Mouse (Mus musculus): ENCODE results near the gene Nr6a1.

The Nr6a1 gene

DNA sequence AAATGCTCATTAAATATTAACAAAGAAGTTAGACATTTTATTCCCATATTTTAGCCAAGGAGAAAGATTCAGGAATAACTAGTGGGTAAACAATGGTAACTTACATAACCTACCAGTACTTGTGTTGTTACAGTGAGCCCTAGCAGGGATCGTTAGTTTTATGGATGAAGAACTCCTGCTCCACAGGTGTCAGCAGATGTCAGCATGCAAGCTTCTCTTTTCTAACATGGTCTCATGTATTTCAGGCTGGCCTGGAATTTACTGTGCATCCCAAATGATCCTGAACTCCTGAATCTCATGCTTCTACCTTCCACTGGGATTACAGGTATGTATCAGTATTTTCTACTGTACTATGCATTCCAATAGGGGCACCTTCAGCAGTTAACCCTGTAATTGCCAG is 54.8 kb downstream of the Nr6a1 start:
- no peak for DNase-seq (ENCODE audit: low spot score)

DNA sequence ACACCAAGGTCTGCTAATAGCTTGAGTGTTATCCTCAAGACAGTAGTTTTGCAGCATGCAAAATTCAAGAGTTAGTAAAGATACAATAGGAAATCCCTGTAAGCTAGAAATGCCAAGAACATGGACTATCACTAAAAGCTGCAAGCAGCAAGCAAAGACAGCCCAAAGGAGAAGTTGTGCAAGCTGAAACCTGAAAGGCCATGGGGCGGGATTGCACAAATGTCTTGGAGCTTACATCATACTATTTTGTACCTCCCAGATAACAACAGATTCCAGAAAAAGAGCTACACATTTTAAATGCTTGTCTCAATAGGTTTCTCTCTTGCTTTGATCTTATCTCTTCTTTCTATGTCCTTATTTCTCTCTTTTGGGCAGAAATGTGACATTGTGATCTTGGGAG is 60.8 kb downstream of the Nr6a1 start:
- DNase-seq (ENCODE audit: low spot score) = no peak

DNA sequence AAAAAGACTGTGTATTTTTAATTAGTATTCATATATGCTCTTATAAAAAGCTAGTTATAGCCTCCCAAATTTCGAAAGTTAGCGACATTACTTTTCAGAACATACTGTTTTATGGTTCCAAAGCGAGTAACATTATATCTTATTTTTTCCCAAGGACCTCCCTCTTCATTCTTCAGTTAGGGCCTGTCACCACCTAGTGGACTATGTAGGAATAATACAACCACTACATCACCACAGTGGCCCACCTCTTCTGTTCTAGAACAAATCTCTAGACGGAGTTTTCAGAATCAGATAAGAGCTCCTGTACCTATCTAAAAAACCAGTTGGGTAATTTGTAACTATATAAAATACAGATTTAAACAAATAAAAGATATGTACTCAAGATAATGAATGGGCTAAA is 63.5 kb downstream of the Nr6a1 start:
- DNase-seq (ENCODE audit: low spot score) = peak; percentile 66

DNA sequence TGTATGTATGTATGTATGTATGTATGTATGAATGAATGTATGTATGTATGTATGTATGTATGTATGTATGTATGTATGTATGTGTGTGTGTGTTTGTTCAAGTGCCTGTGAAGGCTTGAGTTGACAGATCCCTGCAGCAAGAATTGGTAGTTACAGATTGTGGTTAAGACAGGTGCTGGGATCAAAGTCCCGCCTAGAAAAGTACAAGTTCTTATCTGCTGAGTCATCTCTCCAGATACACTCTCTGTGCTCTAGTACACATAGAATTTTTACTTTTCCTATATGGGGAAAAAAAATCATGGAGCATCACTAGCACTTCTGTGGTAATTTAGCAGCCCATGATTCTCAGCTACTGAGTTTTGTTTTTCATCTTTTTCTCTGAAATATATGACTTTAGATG is 75.7 kb downstream of the Nr6a1 start:
- DNase-seq (ENCODE audit: low spot score) = no peak

DNA sequence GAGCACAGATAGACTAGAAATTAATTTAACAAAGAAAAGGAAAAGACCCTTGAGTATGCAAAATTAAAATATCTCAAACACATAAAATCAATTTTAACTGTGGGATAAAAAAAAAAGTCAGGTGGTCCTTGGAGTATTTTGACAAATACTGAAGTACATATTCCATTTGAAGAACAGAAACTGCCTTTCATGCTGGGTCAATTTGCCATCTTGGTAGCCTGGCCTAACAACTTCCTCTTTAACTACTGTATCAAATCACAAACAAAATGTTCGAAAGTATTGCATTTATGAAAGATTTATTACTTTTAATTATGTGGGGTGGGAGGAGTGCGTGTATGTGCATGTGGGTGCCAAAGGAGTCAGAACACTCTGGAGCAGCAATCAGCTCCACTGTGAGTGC is 81.2 kb downstream of the Nr6a1 start:
- no peak for DNase-seq (ENCODE audit: low spot score)

DNA sequence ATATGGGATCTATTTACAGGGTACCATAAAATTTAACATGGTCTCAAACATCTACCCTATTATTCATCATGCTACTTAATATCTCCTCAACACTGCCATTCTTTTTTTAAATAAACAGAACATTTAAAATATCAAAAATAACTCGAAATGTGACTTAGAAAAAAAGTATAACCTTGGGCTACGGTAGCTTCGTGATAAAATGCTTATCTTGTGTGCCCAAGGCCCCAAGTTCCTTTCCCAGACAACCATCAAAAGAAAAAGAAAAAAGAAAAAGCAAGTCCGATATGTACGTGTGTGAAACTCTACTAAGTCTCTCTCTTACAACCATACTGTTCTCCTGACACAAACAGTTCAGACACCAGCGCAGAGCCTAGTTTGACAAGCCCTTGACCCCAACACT is 92.0 kb downstream of the Nr6a1 start:
- DNase-seq (ENCODE audit: low spot score) = no peak

DNA sequence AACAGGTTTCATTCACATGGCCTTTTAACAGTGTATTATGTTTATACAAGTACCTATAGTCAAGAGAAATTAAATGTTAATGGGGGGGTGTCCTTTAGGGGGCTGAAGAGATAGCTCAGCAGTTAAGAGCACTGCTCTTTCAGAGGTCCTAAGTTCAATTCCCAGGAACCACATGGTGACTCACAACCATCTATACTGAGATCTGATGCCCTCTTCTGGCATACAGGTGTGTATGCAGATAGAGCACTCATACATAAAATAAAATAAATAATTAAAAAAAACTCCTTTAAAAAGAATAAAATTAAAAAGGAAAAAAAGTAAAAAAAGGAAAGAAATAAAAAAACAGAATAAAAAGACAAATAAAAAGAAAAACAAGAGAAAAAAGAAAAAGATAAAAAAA is 95.5 kb downstream of the Nr6a1 start:
- peak; percentile 21 for DNase-seq (ENCODE audit: low spot score)

DNA sequence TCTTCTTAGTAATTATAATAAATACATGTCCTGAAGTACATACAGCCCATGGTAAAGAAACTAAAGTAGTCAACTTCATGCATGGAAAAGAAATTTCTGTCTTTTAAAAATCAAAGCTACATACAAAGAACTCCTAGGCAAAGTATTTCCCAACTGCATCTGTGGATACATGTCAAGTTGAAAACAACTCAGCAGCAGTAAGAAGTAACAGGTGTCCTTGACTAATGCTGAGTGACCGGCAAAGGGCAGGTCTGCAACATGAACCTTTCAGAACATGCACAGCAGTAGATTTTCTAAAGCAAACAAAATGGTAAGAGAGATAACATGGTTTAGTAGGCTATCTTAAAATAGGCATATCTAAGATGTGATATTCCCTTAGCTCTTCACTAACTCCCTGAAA is 98.0 kb downstream of the Nr6a1 start:
- peak; percentile 14 for DNase-seq (ENCODE audit: low spot score)

DNA sequence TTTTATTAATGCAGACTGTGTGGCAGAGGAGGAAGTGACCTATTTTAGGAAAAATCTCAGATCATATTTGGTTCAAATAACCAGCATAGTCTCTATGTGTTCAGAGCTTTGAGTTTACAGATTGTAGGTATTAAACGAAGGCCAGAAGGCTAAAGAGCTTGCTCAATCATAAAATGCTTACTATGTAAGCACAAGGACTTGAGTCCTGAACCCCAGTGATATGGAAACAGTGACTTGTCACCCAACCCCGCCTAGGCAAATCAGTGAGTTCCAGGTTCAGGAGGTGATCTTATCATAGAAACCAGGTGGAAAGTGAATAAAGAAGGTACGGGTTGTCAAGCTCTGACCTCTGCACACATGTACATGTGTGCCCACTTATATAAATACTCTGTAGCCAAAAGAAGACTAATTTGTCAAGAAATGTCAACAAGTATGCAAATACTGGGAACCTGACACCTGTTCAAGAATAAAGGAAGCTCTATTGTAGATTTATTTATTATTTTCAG is 99.6 kb downstream of the Nr6a1 start:
- DNase-seq (ENCODE audit: low spot score) = no peak

DNA sequence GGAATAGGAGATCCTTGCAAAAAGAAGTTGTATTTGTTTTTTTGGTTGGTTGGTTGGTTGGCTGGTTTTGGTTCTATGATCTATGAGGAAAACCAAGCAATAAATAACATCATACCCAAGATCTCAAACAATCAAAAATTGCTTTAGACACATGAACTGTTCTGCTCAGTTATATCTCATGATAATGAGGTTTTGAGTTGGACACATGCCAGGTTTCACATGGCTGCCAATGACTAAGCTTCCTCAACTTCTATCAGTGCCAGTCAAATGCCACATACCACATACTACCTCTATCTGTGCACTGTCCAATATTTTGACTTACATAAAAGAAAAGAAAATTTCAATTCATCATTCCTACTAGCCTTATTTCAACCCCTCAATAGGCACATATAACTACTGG is 101.3 kb downstream of the Nr6a1 start:
- no peak for DNase-seq (ENCODE audit: low spot score)

DNA sequence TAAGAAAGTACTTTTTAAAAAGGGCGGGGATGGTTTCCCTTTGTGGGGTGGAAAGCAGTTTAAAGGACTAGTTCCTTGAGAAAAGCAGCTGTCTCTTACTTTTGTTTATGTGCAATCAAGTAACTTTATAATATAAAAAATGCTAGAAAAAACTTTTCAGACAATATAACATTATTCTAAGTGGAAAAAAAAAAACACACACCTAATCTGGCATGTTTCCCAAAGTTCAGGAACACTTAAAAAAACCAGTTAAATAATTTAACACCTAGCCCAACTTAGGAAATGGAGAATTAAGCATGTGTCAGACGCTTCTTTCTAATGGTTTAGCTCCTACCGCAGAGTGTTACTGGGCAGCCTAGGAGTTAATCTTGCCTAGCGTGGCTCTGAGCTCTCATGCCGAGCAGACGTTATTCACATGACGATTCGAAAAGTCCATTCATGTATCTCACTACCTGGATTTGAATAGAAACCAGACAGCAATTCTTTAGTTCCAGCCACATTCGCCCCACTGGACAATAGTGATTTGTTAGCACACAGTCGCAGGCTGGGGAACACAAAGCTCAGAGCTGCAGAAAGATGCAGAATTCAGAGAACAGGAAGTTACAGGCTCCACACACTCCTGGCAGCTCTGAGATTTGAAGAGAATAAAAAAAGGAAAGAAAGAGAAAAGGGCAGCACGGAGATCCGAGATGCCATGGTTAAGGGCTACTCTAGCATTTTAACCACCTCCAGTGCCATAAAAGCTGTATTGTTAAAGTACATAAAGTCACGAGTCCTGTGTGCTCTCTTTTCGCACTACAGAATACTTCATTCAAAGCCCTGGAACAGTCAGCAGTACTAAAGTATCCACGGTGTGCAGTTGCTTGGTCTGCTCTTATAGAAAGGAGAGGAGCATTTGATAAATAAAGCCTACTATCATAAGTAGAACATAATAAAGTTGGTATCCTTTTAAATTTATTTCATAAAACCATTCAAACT is 102.4 kb downstream of the Nr6a1 start:
- DNase-seq (ENCODE audit: low spot score) = peak; percentile 84

DNA sequence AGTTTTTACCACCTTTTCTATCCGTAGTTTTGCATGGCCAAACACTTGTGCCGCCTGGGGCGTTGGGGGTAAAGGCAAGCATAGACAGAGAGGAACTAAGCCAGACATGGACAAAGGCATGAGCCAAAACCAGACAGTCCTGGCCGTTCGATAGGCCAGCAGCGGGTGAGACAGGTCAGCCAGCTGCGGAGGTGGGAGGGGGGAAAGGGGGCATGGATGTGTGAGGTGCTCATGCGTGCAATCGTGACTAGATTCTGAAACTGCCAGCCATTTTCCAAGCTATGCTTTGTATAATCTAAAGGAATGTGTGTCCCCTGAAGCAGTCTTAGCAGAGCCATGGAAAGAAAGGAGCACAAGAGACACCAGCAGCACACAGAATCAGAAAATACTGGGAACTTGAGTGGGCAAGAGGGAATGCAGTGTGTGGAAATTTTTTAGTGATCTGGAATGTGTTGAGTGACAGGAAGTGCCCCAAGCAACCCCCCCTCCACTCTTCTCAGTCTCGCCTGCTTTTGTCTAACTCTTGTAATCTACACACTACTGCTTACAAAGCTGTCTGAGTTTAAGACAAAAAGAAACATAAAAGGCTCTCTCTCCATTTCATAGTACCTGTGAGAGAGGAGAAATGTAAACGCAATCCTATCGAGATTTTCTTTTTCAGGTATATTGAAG is 103.4 kb downstream of the Nr6a1 start:
- DNase-seq (ENCODE audit: low spot score) = peak; percentile 93

DNA sequence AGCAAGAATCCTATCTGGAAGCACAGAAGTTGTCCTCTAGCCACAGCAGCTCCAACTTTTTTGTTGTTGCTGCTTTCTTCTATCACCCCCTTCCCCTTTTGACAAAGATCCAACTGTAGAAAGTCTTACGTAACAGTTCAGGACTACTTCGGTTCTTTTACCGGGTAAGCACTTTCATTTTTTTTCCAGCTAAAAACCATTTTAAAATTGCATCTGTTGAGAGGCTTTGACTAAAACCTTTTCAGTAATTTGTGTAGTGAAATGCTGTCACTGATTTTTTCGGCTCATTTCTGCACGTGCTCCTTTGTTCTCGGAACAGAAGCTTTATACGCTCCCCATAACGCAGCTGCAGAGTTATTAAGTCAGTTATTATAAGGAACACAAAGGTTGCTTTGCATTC is 104.1 kb downstream of the Nr6a1 start:
- peak; percentile 27 for DNase-seq (ENCODE audit: low spot score)

DNA sequence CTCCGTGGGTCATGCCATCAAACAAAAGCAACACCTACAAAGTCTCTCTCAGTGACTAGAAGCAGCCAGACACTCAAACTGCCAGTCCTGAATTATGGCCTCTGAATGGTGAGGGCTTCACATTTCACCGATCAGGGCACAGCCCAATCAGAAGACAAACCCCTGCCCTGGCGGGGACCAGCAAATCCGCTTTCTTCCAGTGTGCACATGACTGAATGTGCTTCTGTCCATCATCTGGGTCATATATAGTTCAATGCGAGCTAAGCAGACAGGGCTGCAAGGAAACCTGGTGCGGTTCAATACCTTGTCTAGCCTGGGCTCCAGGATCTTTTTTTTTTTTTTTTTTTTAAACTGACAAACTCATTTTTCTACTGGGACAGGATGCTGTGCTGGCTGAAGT is 104.5 kb downstream of the Nr6a1 start:
- DNase-seq (ENCODE audit: low spot score) = peak; percentile 94

DNA sequence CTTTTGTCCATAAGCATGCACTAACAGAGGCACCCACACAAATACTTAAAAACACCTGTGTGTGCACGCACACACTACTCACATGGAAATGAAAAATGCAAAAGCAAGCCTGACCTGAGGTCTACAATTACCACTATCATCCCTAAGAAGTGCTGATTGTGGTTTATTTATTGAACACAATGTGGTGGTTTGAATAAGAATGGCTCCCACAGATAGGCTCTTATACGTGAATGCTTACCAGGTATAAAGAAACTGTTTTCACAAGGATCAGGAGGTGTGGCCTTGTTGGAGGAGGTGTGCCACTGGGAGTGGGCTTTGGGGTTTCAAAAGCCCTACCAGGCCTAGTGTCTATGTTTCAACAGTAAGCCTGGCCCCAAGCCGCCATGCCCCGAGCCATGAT is 110.0 kb downstream of the Nr6a1 start:
- DNase-seq (ENCODE audit: low spot score) = no peak

DNA sequence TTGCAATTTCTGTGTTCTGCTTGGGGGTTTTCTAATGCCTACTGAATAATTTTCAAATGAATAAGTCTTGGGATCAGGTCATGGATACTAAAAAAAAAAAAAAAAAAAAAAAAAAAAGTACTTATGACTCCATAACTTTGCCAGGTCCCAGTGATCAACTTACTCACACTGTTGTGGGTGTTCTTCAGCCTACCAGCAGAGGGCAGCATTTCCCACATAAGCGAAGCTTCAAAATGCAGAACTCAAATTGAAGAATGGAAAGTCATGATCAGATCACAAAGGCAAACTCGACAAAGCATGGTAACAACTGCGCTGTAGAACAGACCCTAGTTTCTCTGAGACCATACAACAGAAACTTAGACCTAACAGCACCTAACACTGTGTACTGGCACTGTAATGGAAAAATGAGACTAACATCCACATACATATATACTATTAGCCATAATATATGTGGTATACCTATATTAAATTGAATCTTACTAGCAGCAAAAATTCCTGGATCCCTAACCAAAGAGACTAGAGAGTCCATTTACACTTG is 130.3 kb downstream of the Nr6a1 start:
- peak; percentile 85 for DNase-seq (ENCODE audit: low spot score)

DNA sequence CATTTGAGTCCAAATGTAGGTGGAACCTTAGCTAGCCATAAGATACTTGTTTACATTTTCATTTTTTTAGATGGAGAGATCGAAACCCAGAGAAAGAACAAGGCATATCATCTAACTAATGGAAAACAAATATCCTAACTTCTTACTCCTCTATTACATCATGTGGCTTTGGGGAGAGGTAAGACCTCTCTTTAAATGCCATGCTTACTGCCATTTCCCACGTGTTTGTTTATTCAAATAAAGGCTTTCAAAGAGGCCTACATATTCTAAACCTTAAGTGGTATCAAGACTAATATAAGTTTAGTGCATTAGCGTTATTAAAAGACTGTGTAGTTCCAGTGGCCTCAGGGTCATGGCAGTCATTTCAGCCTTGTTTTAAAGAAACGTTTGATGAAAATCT is 140.2 kb downstream of the Nr6a1 start:
- no peak for DNase-seq (ENCODE audit: low spot score)

DNA sequence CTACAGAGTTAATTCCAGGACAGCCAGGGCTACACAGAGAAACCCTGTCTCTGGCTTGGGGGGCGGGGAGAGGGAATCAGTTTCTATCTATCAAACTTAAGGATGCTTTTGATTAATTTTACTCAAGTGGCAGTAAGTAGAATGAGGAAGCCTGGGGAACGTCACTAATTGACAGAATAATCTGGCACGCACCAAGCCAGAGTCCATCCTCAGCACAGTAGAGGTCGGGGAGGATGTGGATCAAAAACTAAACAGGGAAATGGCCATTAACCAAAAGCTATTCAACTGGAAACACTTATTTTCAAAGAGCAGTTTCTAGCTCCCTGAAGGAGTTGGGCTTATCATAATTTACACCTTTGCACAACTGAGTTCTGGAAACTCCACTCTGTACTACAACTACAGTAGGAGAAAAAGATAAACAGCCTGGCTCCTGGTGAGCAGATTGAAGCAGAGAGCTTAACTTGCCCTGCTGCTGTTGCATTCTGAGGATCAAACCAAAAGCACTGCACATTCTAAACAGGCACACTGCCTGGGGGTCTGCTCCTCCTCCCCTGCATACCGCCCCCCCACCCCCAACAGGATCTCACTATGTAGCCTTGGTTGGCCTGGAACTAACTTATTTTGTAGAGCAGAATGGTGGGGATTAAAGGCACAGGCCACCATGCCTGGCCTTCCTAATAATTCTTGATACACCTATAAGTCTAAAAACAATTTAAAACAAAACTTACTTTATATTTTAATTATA is 141.1 kb downstream of the Nr6a1 start:
- DNase-seq (ENCODE audit: low spot score) = peak; percentile 48

DNA sequence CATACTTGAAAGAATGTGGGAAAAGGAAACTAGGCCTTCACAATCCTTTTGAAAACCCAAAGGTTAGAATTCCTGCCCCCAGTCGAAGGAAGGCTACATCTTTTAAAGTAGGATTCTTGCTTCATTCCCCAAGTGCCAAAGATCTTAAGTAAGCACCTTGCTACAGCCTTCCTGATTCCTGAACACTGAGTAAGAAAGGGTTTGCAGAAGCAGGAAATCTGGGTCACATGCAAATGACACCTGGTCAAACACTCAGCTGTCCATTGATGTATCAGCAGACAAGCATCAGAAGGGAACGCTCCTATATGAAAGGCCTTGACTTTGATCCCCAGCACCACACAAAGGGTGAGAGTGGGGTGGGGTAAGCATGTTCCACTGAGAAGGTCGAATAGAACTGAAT is 142.4 kb downstream of the Nr6a1 start:
- peak; percentile 17 for DNase-seq (ENCODE audit: low spot score)

DNA sequence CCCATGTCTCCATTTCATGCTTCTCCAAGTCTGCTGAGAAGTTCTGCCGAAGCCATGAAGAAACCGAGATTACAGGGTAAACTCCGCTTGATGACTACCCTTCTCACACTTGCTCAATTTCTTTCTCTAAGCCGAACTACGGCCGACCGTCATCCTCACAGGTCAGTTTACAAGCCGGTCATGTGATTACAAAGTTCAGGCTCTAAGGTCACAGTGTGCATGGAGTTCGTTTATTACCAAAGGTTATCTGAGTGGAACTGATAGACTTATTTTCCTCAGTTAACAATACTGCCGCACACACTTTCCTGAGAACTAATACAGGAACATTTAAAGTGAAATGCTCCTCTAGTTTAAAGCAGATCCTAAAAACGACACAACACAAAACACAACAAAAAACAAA is 143.1 kb downstream of the Nr6a1 start:
- DNase-seq (ENCODE audit: low spot score) = peak; percentile 86

DNA sequence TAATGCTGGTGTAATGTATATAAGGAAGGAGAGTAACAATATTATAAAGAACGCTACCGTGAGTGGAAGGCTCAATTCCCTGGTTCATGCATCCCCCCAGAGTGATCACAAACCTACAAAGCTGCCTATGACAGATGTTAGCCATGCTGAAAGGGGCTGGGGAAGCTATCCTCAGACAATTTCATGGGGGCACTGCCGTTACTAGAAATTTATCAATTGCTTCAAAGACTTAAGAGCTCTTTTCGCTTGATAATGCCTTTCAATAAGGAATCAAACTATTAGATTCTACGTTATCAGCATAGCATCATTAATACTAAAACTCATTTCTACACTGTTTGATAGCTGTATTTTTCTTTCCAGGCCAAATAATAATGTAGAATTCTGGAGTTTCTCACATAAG is 144.1 kb downstream of the Nr6a1 start:
- DNase-seq (ENCODE audit: low spot score) = peak; percentile 23

DNA sequence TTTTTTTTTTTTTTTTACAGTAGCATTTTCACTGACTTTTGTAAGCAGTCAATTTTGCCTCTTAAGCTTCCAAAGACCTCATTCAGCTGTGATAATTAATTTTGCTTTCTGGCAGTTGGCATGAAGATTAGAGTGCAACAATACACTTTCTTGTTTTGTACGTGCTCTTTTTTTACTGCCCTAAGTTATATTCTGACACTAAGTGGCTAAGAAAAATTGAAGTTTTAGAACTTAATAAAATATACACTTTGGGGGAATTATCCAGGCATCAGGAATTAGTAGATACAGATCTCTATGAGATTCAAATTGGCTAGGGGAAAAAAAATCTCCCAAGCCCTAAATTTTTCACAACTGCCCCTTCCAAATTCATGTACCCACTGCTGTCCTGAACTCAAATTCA is 144.8 kb downstream of the Nr6a1 start:
- DNase-seq (ENCODE audit: low spot score) = no peak

Data from embryo, embryonic 10 days (tissue).